In the genomic region with DNA sequence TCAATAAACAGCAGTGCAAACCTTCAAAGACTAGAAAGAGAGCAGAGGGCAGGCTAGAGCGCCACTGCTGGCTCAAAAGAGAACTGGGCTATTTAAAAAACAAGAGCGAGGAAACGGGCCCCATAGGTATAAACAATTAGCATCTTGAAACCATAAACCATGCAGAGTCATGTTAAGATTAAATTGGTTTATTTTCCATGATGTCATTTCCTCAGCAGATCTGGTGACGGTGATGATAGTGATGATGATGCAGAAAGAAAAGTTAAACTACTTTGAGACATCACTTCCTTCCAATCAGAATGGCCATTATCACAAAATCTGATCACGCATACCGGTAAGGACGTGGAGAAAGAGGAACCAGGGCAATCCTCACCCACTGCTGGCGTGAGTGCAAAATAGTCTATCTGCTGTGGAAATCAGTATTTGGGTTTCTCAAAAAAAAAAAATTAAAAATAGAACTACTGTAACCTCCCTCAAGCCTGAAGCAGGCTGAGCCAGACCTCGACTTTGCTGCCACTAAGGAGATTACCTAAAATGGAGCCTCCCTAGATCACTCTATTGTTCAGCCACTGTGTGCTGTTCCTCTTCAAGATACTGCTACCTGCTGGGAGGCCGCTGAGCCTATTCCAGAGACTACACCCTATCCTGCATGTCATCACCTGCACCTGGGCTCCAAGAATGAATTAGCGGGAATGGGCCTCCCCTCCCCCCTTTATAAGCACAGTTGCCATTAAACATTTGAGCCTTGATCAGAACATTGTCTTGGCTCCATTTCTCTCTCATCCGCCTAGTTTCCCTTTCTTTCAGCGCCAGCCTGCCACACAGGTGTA, we compare ENCODE assay signal across 1 mouse cellular context.
A peak's percentile ranks its signal among the peaks of the same experiment; 100 is the strongest.
TF ChIP-seq lines count a peak whose summit lies in the region.

No protein-coding gene starts in this region.

TF ChIP-seq in CH12.LX, 34 proteins besides CTCF, POLR2A, EP300 and RAD21 (continued from another document):
- TF ChIP-seq SIN3A (IDR thresholded peaks at IDR 0.05; ENCODE audit: low read length) (no peak), NELFE (IDR thresholded peaks at IDR 0.05; ENCODE audit: low read depth, low read length) (no peak), ZC3H11A (IDR thresholded peaks at IDR 0.05; ENCODE audit: low read depth, low read length) (no peak), MAFK (IDR thresholded peaks at IDR 0.05; ENCODE audit: insufficient replicate concordance, low read length) (no peak), HCFC1 (IDR thresholded peaks at IDR 0.05; ENCODE audit: low read depth, low read length) (no peak), MYC (IDR thresholded peaks at IDR 0.05; ENCODE audit: low read depth, low read length) (no peak), TBP (conservative IDR thresholded peaks at IDR 0.05; ENCODE audit: low read depth, low read length) (no peak), BHLHE40 (IDR thresholded peaks at IDR 0.05; ENCODE audit: low read depth, low read length) (peak; percentile 52), MAX (IDR thresholded peaks at IDR 0.05; ENCODE audit: low read length) (no peak), MAZ (IDR thresholded peaks at IDR 0.05; ENCODE audit: low read depth, low read length) (no peak), MEF2A (IDR thresholded peaks at IDR 0.05; ENCODE audit: borderline replicate concordance, low read depth, low read length) (peak; percentile 44; the same call in 1 of the 2 replicates), ZNF384 (IDR thresholded peaks at IDR 0.05; ENCODE audit: low read depth, low read length) (no peak), UBTF (IDR thresholded peaks at IDR 0.05; ENCODE audit: low read depth, low read length) (no peak), KAT2A (IDR thresholded peaks at IDR 0.05; ENCODE audit: insufficient replicate concordance, low read length) (no peak), CHD1 (IDR thresholded peaks at IDR 0.05; ENCODE audit: low read depth, low read length) (no peak), IRF4 (IDR thresholded peaks at IDR 0.05; ENCODE audit: low read depth, low read length) (peak; percentile 34; the same call in 1 of the 2 replicates), JUN (IDR thresholded peaks at IDR 0.05; ENCODE audit: insufficient read depth, low read depth, low read length) (0 out of 2 replicates have a peak, but pooled peaks have one; percentile 30), GABPA (IDR thresholded peaks at IDR 0.05; ENCODE audit: insufficient replicate concordance, low read depth, low read length) (no peak), POLR2AphosphoS2 (IDR thresholded peaks at IDR 0.05; ENCODE audit: low read depth, low read length) (no peak)
TF ChIP-seq in CH12.LX: peak in this region for 8.
